Mouse (Mus musculus): ENCODE data around the gene Dynlt1b.
A peak's percentile ranks its signal among the peaks of the same experiment; 100 is the strongest.
"Not testable (repeated sequence)": the region's sequence is repeated elsewhere in the genome, so short reads cannot be mapped to it uniquely, and the experiment has no call there.

The Dynlt1b gene

GRCm38 (mm10) chr17:6467638-6468461 lies 37.9 kb downstream of the Dynlt1b start:
- DNase-seq = not testable (repeated sequence)

DNA sequence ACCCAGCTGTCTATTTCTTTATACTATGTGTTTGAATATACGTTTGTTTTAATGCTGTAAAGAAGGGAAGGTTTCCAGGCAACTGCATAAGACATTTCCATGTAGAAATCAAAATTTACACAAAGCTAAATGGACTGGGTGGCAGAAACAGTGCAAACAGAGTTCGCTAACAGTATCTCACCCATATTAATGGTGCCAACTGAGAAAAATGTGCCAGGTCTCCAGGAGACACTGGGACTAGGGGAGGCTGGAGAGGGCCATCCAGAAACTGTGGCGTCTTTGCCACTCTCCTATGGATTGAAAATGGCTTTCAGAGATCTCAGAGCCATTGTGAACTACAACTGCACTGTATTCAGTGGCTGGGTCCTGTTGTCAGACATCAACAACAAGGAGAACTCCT lies 40.1 kb downstream of the Dynlt1b start:
- not testable (repeated sequence) for DNase-seq

DNA sequence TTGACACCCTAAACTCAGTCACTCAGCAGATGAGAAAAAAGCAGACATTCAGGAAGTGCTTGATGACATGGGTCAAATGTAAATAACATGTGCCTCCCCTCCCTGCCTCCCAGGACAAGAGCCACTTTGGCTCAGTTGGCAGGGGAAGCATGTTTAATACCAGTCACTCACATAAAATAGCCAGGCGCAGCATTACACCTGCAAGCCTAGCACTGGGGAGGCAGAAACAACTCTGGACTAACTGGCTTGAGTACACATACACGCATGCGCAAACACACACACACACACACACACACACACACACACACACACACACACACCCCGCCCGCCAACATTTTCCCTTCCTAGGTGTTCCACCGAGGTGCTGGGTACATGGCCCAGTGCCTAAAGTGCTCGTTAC lies 40.8 kb downstream of the Dynlt1b start:
- DNase-seq = not testable (repeated sequence)

DNA sequence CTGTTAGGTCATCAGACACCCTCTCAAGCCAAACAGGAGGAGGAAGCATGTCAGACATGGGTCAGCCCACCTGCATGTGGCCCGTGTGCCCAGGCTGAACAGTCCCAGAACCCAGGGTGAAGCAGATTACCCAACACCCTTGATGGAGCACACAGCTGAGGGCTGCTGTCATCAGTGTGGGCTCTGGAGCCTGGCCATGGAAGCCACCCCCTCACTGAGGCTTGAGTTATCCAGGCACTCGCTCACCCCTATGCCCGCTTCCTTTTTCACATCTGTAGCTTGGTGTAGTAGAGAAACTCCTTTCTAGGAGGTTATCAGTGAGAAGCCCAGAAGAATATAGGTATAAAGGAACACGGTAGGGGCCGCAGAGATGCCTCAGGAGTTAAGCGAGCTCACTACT lies 45.4 kb downstream of the Dynlt1b start:
- DNase-seq = not testable (repeated sequence)

- not testable (repeated sequence) for DNase-seq
Measured at GRCm38 (mm10) chr17:6475913-6476312, 46.0 kb downstream of the Dynlt1b start.

DNA sequence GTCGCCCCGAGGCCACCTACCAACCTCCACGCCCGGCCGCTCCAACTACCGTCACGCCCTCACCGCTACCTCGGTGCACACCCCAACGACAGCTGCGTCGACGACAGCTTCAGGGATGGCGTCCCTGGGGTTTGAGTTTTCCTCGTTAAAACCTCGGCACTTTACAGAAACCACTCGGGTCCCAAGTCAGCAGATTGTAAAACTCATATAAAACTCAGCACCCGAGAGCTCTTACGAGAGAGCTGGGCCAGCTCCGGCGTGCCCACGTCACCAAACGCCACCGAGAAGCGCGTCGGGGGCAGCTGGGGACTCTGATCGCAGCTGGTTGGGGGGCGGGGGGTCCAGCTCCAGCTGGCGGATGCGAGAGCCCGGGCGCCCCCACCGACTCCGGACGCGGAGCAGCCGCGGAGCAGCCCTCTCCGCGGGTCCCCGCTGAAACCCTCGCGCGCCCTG lies 46.6 kb downstream of the Dynlt1b start:
- not testable (repeated sequence) for DNase-seq

GRCm38 (mm10) chr17:6477026-6477425 lies 47.1 kb downstream of the Dynlt1b start:
- DNase-seq = not testable (repeated sequence)

DNA sequence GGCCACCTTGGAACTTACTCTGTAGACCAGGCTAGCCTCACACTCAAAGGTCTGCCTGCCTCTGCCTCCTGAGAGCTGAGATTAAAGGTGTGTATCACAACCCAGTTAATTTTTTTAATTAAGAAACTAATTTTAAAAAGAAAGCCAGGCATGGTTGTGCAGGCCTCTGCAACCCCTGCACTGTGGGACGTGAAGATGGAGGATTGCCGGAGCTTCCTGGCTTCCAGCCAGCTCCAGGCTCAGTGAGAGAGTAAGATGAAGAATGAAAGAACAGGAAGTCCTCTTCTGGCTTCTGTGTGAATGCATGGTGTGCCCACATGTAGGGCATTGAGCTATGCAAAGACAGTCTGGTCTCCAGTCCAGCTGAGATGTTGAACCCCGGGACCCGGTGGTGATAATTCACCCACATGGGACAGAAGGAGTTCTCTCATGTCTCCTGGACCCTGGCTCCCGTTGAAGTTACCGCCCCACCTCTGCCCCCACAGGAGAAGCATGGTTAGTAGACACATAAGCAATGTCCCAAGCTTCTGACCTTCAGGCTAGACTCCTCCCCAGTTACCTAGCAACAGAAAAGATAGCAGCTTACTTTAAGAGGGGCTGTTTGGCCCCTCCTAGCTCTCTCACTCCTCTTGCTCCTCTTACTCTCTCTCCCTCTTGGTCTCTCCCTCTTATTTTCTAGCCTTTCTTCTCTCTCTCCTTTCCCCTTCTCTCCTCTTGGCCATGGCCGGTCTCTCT lies 51.1 kb downstream of the Dynlt1b start:
- DNase-seq = peak; percentile 26 to 42

DNA sequence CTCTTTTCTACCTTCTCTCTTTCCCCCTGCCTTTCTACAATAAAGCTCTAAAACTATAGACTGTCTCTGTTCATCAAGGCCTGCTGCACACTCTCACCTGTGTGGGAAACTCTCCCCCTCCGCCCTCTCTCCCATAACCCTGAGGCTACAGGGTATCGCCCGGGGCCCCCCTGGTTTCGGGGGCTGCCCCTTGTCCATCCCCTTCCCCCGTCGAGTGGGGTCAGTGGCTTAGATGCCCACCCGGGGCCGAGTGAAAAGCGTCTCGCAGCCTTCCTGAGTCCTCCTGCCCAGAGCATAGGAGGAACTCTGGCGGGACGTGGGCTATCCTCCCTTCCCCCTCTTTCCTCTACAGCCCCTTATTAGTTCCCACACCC lies 51.7 kb downstream of the Dynlt1b start:
- DNase-seq = not testable (repeated sequence)

GRCm38 (mm10) chr17:6482248-6482647 lies 52.3 kb downstream of the Dynlt1b start:
- not testable (repeated sequence) for DNase-seq
